In genomic region chr10:42955205-42955604, GRCm38 (mm10) we compare ENCODE assay signal across 33 mouse cellular contexts.
"Had no signal": no experiment of that assay in that cellular context is flagged by ENCODE, and none has a peak within 500 bp of the region (broad histone marks: within the 10 kb centered on the region; RNA-seq: fewer than 3 reads in every experiment).

No protein-coding gene starts in this region.

- H3K27me3 ChIP-seq: hindbrain, embryonic 15.5 days had no signal

- H3K4me2 ChIP-seq: heart, embryonic 11.5 days; heart, embryonic 12.5 days; heart, embryonic 13.5 days; heart, embryonic 15.5 days; hindbrain, embryonic 12.5 days; hindbrain, embryonic 13.5 days; hindbrain, embryonic 14.5 days; hindbrain, embryonic 15.5 days; kidney, embryonic 15.5 days had no signal

- DNase-seq: heart, adult 2 months; heart, postnatal 10 days; heart, postnatal 14 days; heart, postnatal 36 days; heart, postnatal 4 days; kidney, adult 18-20 months; kidney, adult 2 months; kidney, adult 8-10 months; kidney, adult 9 months; kidney, postnatal 10 days; kidney, postnatal 14 days; kidney, postnatal 25 days; kidney, postnatal 36 days; kidney, postnatal 4 days; layer of hippocampus, adult 9-11 months; layer of hippocampus, postnatal 36 days had no signal

- H3K4me3 ChIP-seq: heart, adult 2 months; heart, embryonic 10.5 days; heart, embryonic 12.5 days; heart, embryonic 13.5 days; heart, embryonic 15.5 days; hindbrain, embryonic 10.5 days; hindbrain, embryonic 12.5 days; hindbrain, embryonic 13.5 days; hindbrain, embryonic 15.5 days; kidney, embryonic 15.5 days; layer of hippocampus, adult 2 months; left cerebral cortex, adult 2 months had no signal

- H3K27ac ChIP-seq: heart, adult 2 months; heart, embryonic 10.5 days; heart, embryonic 13.5 days; heart, embryonic 15.5 days; hindbrain, embryonic 10.5 days; hindbrain, embryonic 12.5 days; hindbrain, embryonic 13.5 days; hindbrain, embryonic 14.5 days; hindbrain, embryonic 15.5 days; hindbrain, postnatal 0 days; kidney, embryonic 15.5 days; kidney, postnatal 0 days; layer of hippocampus, adult 2 months; left cerebral cortex, adult 2 months had no signal

- H3K36me3 ChIP-seq: heart, embryonic 10.5 days; heart, embryonic 12.5 days; heart, embryonic 13.5 days; heart, embryonic 15.5 days; hindbrain, embryonic 10.5 days; hindbrain, embryonic 12.5 days; hindbrain, embryonic 13.5 days; hindbrain, embryonic 15.5 days; kidney, embryonic 15.5 days had no signal

- H3K9ac ChIP-seq: heart, embryonic 12.5 days; heart, embryonic 13.5 days; heart, embryonic 15.5 days; hindbrain, embryonic 12.5 days; hindbrain, embryonic 13.5 days; hindbrain, embryonic 14.5 days; hindbrain, embryonic 15.5 days; kidney, embryonic 15.5 days had no signal

- H3K9me3 ChIP-seq: heart, embryonic 10.5 days; heart, embryonic 13.5 days; heart, embryonic 15.5 days; hindbrain, embryonic 12.5 days; hindbrain, embryonic 13.5 days; hindbrain, embryonic 15.5 days; kidney, embryonic 15.5 days had no signal

- ATAC-seq: hindbrain, embryonic 16.5 days; hindbrain, postnatal 0 days; inflammation-experienced regulatory T-cells, adult 6 months had no signal
